Mouse (Mus musculus) CD8-positive naive resting alpha-beta T cell, adult 2 months (primary cell): ENCODE measurements around the gene Zfp809.

Source experiments
- DNase-seq, 2 experiments: peaks; one replicate each; pipeline ENCODE4 v3.0.0; 2022; ENCODE audit warnings: low read depth in 2 of 2, low spot score in 2 of 2

Zfp809 gene

GRCm38 (mm10) chr9:22261594-22261993 lies 36.1 kb downstream of the Zfp809 start:
- DNase-seq: no peak

GRCm38 (mm10) chr9:22262611-22263010 lies 37.1 kb downstream of the Zfp809 start:
- DNase-seq: no peak

DNA sequence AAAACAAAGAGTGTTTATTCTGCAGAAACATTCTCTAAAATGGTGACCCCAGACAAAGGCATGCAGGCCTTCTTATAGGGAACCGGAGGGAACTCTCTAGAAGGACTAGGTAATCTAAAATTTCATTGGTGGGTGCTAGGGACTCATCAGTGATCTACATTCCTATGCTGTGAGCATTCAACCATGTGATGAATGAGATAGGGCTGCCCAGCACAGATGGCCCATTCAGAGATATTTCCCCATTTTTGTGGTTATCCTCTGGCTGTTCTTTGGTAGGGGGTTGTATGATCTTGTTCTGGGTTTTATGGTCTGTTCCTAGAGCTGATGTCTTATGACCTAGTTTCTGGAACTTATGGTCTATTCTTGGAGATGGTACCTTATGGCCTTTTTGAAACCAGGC lies 43.4 kb downstream of the Zfp809 start:
- no peak for DNase-seq

DNA sequence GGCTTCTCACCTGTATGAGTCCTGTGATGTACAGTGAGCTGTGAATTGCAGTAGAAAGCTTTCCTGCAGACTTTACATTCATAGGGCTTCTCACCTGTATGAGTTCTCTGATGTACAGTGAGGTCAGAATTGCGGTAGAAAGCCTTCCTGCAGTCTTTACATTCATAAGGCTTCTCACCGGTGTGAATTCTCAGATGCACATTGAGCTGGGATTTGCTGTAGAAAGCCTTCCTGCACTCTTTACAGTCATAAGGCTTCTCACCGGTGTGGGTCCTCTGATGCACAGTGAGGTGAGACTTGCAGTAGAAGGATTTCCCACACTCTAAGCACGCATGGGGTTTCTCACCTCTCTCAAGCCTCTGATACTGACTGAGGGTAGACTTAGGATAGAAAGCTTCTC lies 53.2 kb downstream of the Zfp809 start:
- no peak for DNase-seq
